Mouse (Mus musculus): ENCODE results near the gene Prss46.

- TF ChIP-seq POLR2A (IDR thresholded peaks at IDR 0.05; ENCODE audit: insufficient read depth, low read depth, low read length) (no peak), CTCF (IDR thresholded peaks at IDR 0.05) (no peak), EP300 (IDR thresholded peaks at IDR 0.05; ENCODE audit: insufficient read depth, low read depth, low read length) (no peak)
Observed at GRCm38 (mm10) chr9:110902271-110902670, 58.0 kb downstream of the Prss46 start.

Measured in heart, adult 2 months (tissue).